Mouse (Mus musculus) retina, postnatal 1 day (tissue): ENCODE measurements around the gene Gak.
"Not testable (repeated sequence)": the region's sequence is repeated elsewhere in the genome, so short reads cannot be mapped to it uniquely, and the experiment has no call there.

Experiments
- DNase-seq: peaks from one replicate; pipeline ENCODE4 v3.0.0-alpha.2; 2012

Gene Gak

GRCm38 (mm10) chr5:108655381-108655780 lies 25.8 kb upstream of the Gak start:
- no peak for DNase-seq

GRCm38 (mm10) chr5:108654444-108654990 lies 25.0 kb upstream of the Gak start:
- no peak for DNase-seq

- DNase-seq = no peak
Observed at GRCm38 (mm10) chr5:108653341-108653740, 23.8 kb upstream of the Gak start.

GRCm38 (mm10) chr5:108651823-108652222 lies 22.3 kb upstream of the Gak start:
- peak; percentile 78 for DNase-seq

GRCm38 (mm10) chr5:108651136-108651720 lies 21.7 kb upstream of the Gak start:
- DNase-seq = no peak

GRCm38 (mm10) chr5:108650341-108650740 lies 20.8 kb upstream of the Gak start:
- DNase-seq = no peak

GRCm38 (mm10) chr5:108648937-108649576 lies 19.5 kb upstream of the Gak start:
- no peak for DNase-seq

GRCm38 (mm10) chr5:108647820-108648465 lies 18.4 kb upstream of the Gak start:
- DNase-seq = no peak

GRCm38 (mm10) chr5:108647311-108647710 lies 17.8 kb upstream of the Gak start:
- no peak for DNase-seq

GRCm38 (mm10) chr5:108646343-108646660 lies 16.7 kb upstream of the Gak start:
- no peak for DNase-seq

GRCm38 (mm10) chr5:108645651-108646342 lies 16.2 kb upstream of the Gak start:
- DNase-seq = no peak

- DNase-seq = no peak
Observed at GRCm38 (mm10) chr5:108643674-108644073, 14.1 kb upstream of the Gak start.

- no peak for DNase-seq
Observed at GRCm38 (mm10) chr5:108636172-108636571, 6.6 kb upstream of the Gak start.

- DNase-seq = not testable (repeated sequence)
Observed at GRCm38 (mm10) chr5:108634088-108634487, 4.5 kb upstream of the Gak start.

- DNase-seq = no peak
Observed at GRCm38 (mm10) chr5:108633676-108634075, 4.1 kb upstream of the Gak start.

GRCm38 (mm10) chr5:108628891-108629633 lies 493 bp downstream of the Gak start:
- no peak for DNase-seq

GRCm38 (mm10) chr5:108626050-108626660 lies 3.4 kb downstream of the Gak start:
- DNase-seq = no peak

GRCm38 (mm10) chr5:108621870-108622269 lies 7.7 kb downstream of the Gak start:
- no peak for DNase-seq

GRCm38 (mm10) chr5:108610426-108610825 lies 19.1 kb downstream of the Gak start:
- DNase-seq = no peak

GRCm38 (mm10) chr5:108602537-108602936 lies 27.0 kb downstream of the Gak start:
- DNase-seq = no peak

GRCm38 (mm10) chr5:108599923-108600322 lies 29.6 kb downstream of the Gak start:
- no peak for DNase-seq

GRCm38 (mm10) chr5:108581361-108581891 lies 48.1 kb downstream of the Gak start:
- DNase-seq = peak; percentile 26
